Mouse (Mus musculus) heart, embryonic 14.5 days (tissue): Measurements from ENCODE around the gene Ube2h. TPM values are rescaled to one million over a fixed set of nuclear protein-coding genes. Genes with fewer than 3 reads are reported as not detected.
A peak's percentile ranks its signal among the peaks of the same experiment; 100 is the strongest.

Experiments used
- ATAC-seq: fragments of 200-750 bp; cut with Nextera tagmentation; 2 replicates; pipeline ENCODE4 v1.8.0; 2017; ENCODE audit warnings: low read depth, moderate TSS enrichment; ENCODE audit not compliant: insufficient number of reproducible peaks, insufficient read depth, low FRiP score
- H3K27ac ChIP-seq, 2 experiments: fragments of 200-500 bp in 1 of 2; fragments of 300-500 bp in 1 of 2; sonication (generic) in 1 of 2; replicated peaks in 1 of 2; 2 replicates each; pipeline ENCODE4 v1.5.1; 2012 to 2014; ENCODE audit warnings: low read depth in 2 of 2, low read length in 2 of 2, control low read depth in 1 of 2, mild to moderate bottlenecking in 1 of 2, mixed read lengths in 1 of 2; ENCODE audit not compliant: control insufficient read depth in 1 of 2, insufficient read depth in 1 of 2
- H3K27me3 ChIP-seq: fragments of 300-500 bp; sonication (generic); 2 replicates; pipeline ENCODE4 v1.6.1; 2014; ENCODE audit warnings: mild to moderate bottlenecking, low read length, control low read depth; ENCODE audit not compliant: control insufficient read depth, insufficient read depth
- H3K36me3 ChIP-seq: fragments of 300-500 bp; sonication (generic); 2 replicates; pipeline ENCODE4 v1.6.1; 2014; ENCODE audit warnings: mild to moderate bottlenecking, control low read depth, low read length, mixed read lengths; ENCODE audit not compliant: control insufficient read depth, insufficient read depth
- H3K4me1 ChIP-seq, 2 experiments: fragments of 200-500 bp in 1 of 2; fragments of 300-500 bp in 1 of 2; sonication (generic) in 1 of 2; 2 replicates each; pipeline ENCODE4 v1.6.1; 2012 to 2014; ENCODE audit warnings: low read length in 2 of 2, control low read depth in 1 of 2, mixed read lengths in 1 of 2; ENCODE audit not compliant: control insufficient read depth in 2 of 2, insufficient read depth in 2 of 2
- H3K4me2 ChIP-seq: fragments of 300-500 bp; sonication (generic); 2 replicates; pipeline ENCODE4 v1.6.1; 2014; ENCODE audit warnings: mild to moderate bottlenecking, low read length
- H3K4me3 ChIP-seq, 2 experiments: fragments of 200-500 bp in 1 of 2; fragments of 300-500 bp in 1 of 2; sonication (generic) in 1 of 2; 2 replicates each; pipeline ENCODE4 v1.5.1; 2012 to 2014; ENCODE audit warnings: low read length in 2 of 2, mild to moderate bottlenecking in 2 of 2, control low read depth in 1 of 2, low read depth in 1 of 2, moderate library complexity in 1 of 2; ENCODE audit not compliant: control insufficient read depth in 1 of 2, insufficient read depth in 1 of 2
- H3K9ac ChIP-seq: fragments of 300-500 bp; sonication (generic); 2 replicates; pipeline ENCODE4 v1.6.1; 2014; ENCODE audit warnings: mild to moderate bottlenecking, low read length
- H3K9me3 ChIP-seq: fragments of 300-500 bp; sonication (generic); 2 replicates; pipeline ENCODE4 v1.6.1; 2016; ENCODE audit warnings: low read length, control low read depth; ENCODE audit not compliant: control insufficient read depth
- WGBS: fragments of 180-500 bp; shearing (Covaris S2); extraction: QIAGEN DNeasy Blood & Tissue Kit; methylation state at CpG from one replicate; pipeline ENCODE4 v1.1.7; 2014; 5-methylcytosine and 5-hydroxymethylcytosine counted together
- polyA plus RNA-seq: library from polyadenylated mRNA; unstranded; fragments of >200 nt; fragmentation: Nextera tagmentation; extraction: Ambion mirVana; gene quantifications from 2 replicates; pipeline ENCODE4 v1.2.1, GENCODE M21; 2014

Gene Ube2h
- 63.6 and 65.7 TPM in 2 replicates for polyA plus RNA-seq

- peak within 1 kb of the TSS; percentile 93 to 96 for H3K27ac ChIP-seq
- peak within 1 kb of the TSS; percentile 83 to 87 for H3K4me3 ChIP-seq
- peaks cover 15 to 40% of the 10 kb centered on the region in 2 experiments for H3K4me1 ChIP-seq
- no peaks in the 10 kb centered on the region for H3K27me3 ChIP-seq
- ATAC-seq: peak; percentile 86
- peak within 1 kb of the TSS; percentile 92 for H3K9ac ChIP-seq
- peak within 1 kb of the TSS; percentile 78 for H3K4me2 ChIP-seq
- H3K9me3 ChIP-seq: no peaks in the 10 kb centered on the region
- under 1% methylated on average over 30 of the region's 33 CpGs for WGBS
- H3K36me3 ChIP-seq: no peaks in the 10 kb centered on the region
These were observed at the start of gene Ube2h for GRCm38 (mm10) chr6:30304399-30304917. Gene Ube2h (minus strand): TSS chr6:30304539.

GRCm38 (mm10) chr6:30353661-30354060 lies 49.3 kb upstream of the Ube2h start:
- ATAC-seq: no peak

GRCm38 (mm10) chr6:30352762-30353161 lies 48.4 kb upstream of the Ube2h start:
- WGBS: 49% methylated on average over 8 of the region's 8 CpGs
- H3K27ac ChIP-seq: no peak overlapping the region
- ATAC-seq: no peak

More at GRCm38 (mm10) chr6:30353661-30354060, 49.3 kb upstream of the Ube2h start:
- Histone ChIP-seq H3K9me3 (no peaks in the 10 kb centered on the region), H3K27ac (no peak overlapping the region), H3K4me2 (no peak overlapping the region), H3K4me1 (peaks cover 15 to 16% of the 10 kb centered on the region in 2 experiments), H3K36me3 (no peaks in the 10 kb centered on the region), H3K4me3 (no peak overlapping the region), H3K27me3 (no peaks in the 10 kb centered on the region), H3K9ac (no peak overlapping the region)
- 68% methylated on average over 8 of the region's 8 CpGs for WGBS

GRCm38 (mm10) chr6:30351290-30351689 lies 47.0 kb upstream of the Ube2h start:
- Histone ChIP-seq H3K4me1 (peaks cover 15 to 18% of the 10 kb centered on the region in 2 experiments), H3K27me3 (no peaks in the 10 kb centered on the region), H3K36me3 (no peaks in the 10 kb centered on the region), H3K4me3 (no peak overlapping the region), H3K27ac (no peak overlapping the region), H3K9ac (no peak overlapping the region), H3K4me2 (no peak overlapping the region), H3K9me3 (no peaks in the 10 kb centered on the region)
- 81% methylated on average over 9 of the region's 9 CpGs for WGBS
- no peak for ATAC-seq

More at GRCm38 (mm10) chr6:30352762-30353161, 48.4 kb upstream of the Ube2h start:
- Histone ChIP-seq H3K36me3 (no peaks in the 10 kb centered on the region), H3K4me1 (peaks cover 15 to 16% of the 10 kb centered on the region in 2 experiments), H3K9me3 (no peaks in the 10 kb centered on the region), H3K9ac (no peak overlapping the region), H3K4me3 (no peak overlapping the region), H3K4me2 (no peak overlapping the region), H3K27me3 (no peaks in the 10 kb centered on the region)

GRCm38 (mm10) chr6:30347288-30347801 lies 43.0 kb upstream of the Ube2h start:
- 91% methylated on average over 4 of the region's 4 CpGs for WGBS
- H3K9me3 ChIP-seq: no peaks in the 10 kb centered on the region
- H3K4me2 ChIP-seq: no peak overlapping the region
- H3K27ac ChIP-seq: no peak overlapping the region
- H3K9ac ChIP-seq: no peak overlapping the region
- H3K27me3 ChIP-seq: no peaks in the 10 kb centered on the region
- H3K36me3 ChIP-seq: no peaks in the 10 kb centered on the region
- no peak overlapping the region for H3K4me3 ChIP-seq
- H3K4me1 ChIP-seq: peaks cover 0 to 5% of the 10 kb centered on the region in 2 experiments; a peak in 1 of 4 replicates
- no peak for ATAC-seq

- peaks cover 0 to 5% of the 10 kb centered on the region in 2 experiments; a peak in 1 of 4 replicates for H3K4me1 ChIP-seq
- H3K36me3 ChIP-seq: no peaks in the 10 kb centered on the region
- no peak for ATAC-seq
- H3K27me3 ChIP-seq: no peaks in the 10 kb centered on the region
- 54% methylated on average over 6 of the region's 6 CpGs for whole genome bisulfite sequencing
- no peak overlapping the region for H3K4me3 ChIP-seq
- no peaks in the 10 kb centered on the region for H3K9me3 ChIP-seq
- no peak overlapping the region for H3K4me2 ChIP-seq
- H3K27ac ChIP-seq: no peak overlapping the region
- no peak overlapping the region for H3K9ac ChIP-seq
These were observed 42.4 kb upstream of the Ube2h start for GRCm38 (mm10) chr6:30346737-30347136.

GRCm38 (mm10) chr6:30344032-30344431 lies 39.7 kb upstream of the Ube2h start:
- H3K9me3 ChIP-seq: no peaks in the 10 kb centered on the region
- H3K4me1 ChIP-seq: peaks cover 8 to 14% of the 10 kb centered on the region in 2 experiments; a peak in 3 of 4 replicates
- H3K4me3 ChIP-seq: no peak overlapping the region
- peak overlapping the region; percentile 19 to 47; a peak in 1 of 4 replicates for H3K27ac ChIP-seq
- H3K4me2 ChIP-seq: no peak overlapping the region
- no peak overlapping the region for H3K9ac ChIP-seq
- WGBS: 57% methylated on average over 6 of the region's 6 CpGs
- peak; percentile 40; the same call in 1 of the 2 replicates for ATAC-seq
- H3K36me3 ChIP-seq: no peaks in the 10 kb centered on the region
- H3K27me3 ChIP-seq: no peaks in the 10 kb centered on the region
